15 mouse cellular contexts compared by ENCODE assay signal in genomic region chr8:72017339-72017738, GRCm38 (mm10). TPM values are rescaled to one million over a fixed set of nuclear protein-coding genes. Genes with fewer than 3 reads are reported as not detected.
"Had no signal": no experiment of that assay in that cellular context is flagged by ENCODE, and none has a peak within 500 bp of the region (broad histone marks: within the 10 kb centered on the region; RNA-seq: fewer than 3 reads in every experiment).

No protein-coding gene starts in this region.

RNA-seq across cellular contexts. Expression of gene Cyp4f18, which starts 7.9 kb away (rescaled TPM):
- total RNA-seq: layer of hippocampus, adult 2 months; layer of hippocampus, postnatal 10 days; left cerebral cortex, postnatal 36 days; midbrain, postnatal 0 days had no signal

RNA-seq across cellular contexts. Expression of gene Olfr372, which starts 23.7 kb away (rescaled TPM):
- total RNA-seq: layer of hippocampus, adult 2 months; layer of hippocampus, postnatal 10 days; left cerebral cortex, postnatal 36 days; midbrain, postnatal 0 days had no signal
- polyA plus RNA-seq: intestine, embryonic 15.5 days; kidney, embryonic 14.5 days; limb, embryonic 12.5 days; liver, embryonic 13.5 days; lung, embryonic 16.5 days; midbrain, embryonic 13.5 days; midbrain, postnatal 0 days; myocyte; neural tube, embryonic 11.5 days; neural tube, embryonic 15.5 days; stomach, embryonic 16.5 days; thymus, postnatal 0 days had no signal
